Mouse (Mus musculus): Measurements from ENCODE around the gene Unc79. TPM values are rescaled to one million over a fixed set of nuclear protein-coding genes. Genes with fewer than 3 reads are reported as not detected.

Gene Unc79
- total and polyA plus RNA-seq, 2 experiments from 2014 or later, result 0.07 TPM; not detected in 1

DNA sequence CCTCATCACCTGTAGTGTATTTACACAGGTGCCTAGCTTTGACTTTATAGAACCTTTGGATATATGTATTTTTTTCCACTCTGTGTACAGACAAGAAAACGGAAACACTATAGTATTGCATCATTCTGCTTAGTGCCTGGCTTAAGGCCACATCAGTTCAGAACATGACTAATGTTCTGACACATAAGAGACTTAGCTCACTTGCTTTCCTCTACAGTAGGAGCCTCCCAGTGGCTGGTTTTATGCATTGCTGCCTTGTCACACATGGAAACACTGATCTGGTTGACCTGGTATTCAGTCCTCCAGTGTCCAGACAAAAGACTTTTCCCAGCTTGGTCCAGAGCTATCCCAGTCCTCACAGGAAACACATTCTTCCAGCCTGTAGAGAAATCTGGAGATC lies 150.5 kb downstream of the Unc79 start:
- no peaks in the 10 kb centered on the region for H3K9me3 ChIP-seq (replicated peaks; ENCODE audit: control insufficient read depth, low read length)
- ATAC-seq (ENCODE audit: insufficient read depth, low read depth) (peak; percentile 80; the same call in 1 of the 2 replicates), DNase-seq (ENCODE audit: low spot score) (peak; percentile 49)
- H3K9ac ChIP-seq (replicated peaks; ENCODE audit: low read depth, low read length), result no peak overlapping the region
- H3K4me1 ChIP-seq (ENCODE audit: control insufficient read depth, insufficient read depth), result no peaks in the 10 kb centered on the region
- no peaks in the 10 kb centered on the region for H3K27me3 ChIP-seq (ENCODE audit: control insufficient read depth, insufficient read depth, low read length)
- TF ChIP-seq EP300 (IDR thresholded peaks at IDR 0.05; ENCODE audit: low read depth) (no peak), CTCF (IDR thresholded peaks at IDR 0.05; ENCODE audit: low read depth) (peak; percentile 48)
- 54% methylated on average over 1 of the region's 1 CpGs for WGBS
- no peak overlapping the region for H3K27ac ChIP-seq (ENCODE audit: low read depth)
- no peak overlapping the region for H3K4me3 ChIP-seq (ENCODE audit: low read depth, low read length)
- no peaks in the 10 kb centered on the region for H3K36me3 ChIP-seq (replicated peaks; ENCODE audit: control insufficient read depth, insufficient read depth, low read length)
- H3K4me2 ChIP-seq (ENCODE audit: low read depth, low read length), result no peak overlapping the region

DNA sequence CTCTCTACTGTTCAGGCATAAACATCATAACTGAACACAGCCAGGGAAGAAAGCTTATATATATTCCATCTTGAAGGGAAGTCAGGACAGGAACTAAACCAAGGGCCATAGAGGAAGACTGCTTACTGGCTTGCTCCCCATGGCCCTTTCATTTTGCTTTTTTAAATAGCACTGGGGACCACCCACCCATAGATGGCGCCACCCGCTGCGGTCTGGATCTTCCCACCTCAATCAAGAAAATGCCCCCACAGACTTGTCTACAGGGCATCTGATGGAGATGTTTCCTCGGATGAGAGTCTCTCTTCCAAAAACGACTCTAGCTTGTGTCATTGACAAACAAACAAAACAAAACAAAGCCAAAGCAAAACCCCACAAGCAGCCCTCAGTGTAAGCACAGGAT lies 151.4 kb downstream of the Unc79 start:
- no peak overlapping the region for H3K4me3 ChIP-seq (ENCODE audit: low read depth, low read length)
- no peak overlapping the region for H3K27ac ChIP-seq (ENCODE audit: low read depth)
- no peak overlapping the region for H3K9ac ChIP-seq (replicated peaks; ENCODE audit: low read depth, low read length)
- no peaks in the 10 kb centered on the region for H3K36me3 ChIP-seq (replicated peaks; ENCODE audit: control insufficient read depth, insufficient read depth, low read length)
- TF ChIP-seq CTCF (IDR thresholded peaks at IDR 0.05; ENCODE audit: low read depth) (peak; percentile 14; the same call in 1 of the 2 replicates), EP300 (IDR thresholded peaks at IDR 0.05; ENCODE audit: low read depth) (no peak)
- ATAC-seq (ENCODE audit: insufficient read depth, low read depth), result no peak
- DNase-seq (ENCODE audit: low spot score), result no peak
- H3K4me1 ChIP-seq (ENCODE audit: control insufficient read depth, insufficient read depth), result no peaks in the 10 kb centered on the region
- no peaks in the 10 kb centered on the region for H3K27me3 ChIP-seq (ENCODE audit: control insufficient read depth, insufficient read depth, low read length)
- no peaks in the 10 kb centered on the region for H3K9me3 ChIP-seq (replicated peaks; ENCODE audit: control insufficient read depth, low read length)
- WGBS, result 62% methylated on average over 5 of the region's 5 CpGs
- H3K4me2 ChIP-seq (ENCODE audit: low read depth, low read length), result no peak overlapping the region

DNA sequence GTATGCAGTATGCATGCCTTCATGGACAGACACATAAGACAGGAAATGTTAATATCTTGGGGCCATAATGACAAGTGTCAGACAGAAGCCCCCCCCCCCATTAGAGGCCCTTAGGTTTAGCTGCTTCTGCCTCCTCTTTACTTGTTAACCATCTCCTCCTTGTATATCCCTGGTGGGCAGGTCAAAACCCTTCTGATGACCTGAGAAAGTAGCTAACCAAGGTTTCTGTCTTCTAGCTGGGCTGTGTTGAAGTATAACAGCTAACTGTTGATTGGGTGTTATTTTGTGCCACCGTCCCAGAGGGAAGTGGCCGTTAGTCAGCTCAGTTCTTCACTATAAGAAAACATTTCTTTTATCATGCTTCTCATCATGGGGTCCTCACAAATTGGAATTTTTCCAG lies 154.4 kb downstream of the Unc79 start:
- TF ChIP-seq EP300 (IDR thresholded peaks at IDR 0.05; ENCODE audit: low read depth) (no peak), CTCF (IDR thresholded peaks at IDR 0.05; ENCODE audit: low read depth) (no peak)
- no peak for DNase-seq (ENCODE audit: low spot score)
- Histone ChIP-seq H3K36me3 (replicated peaks; ENCODE audit: control insufficient read depth, insufficient read depth, low read length) (no peaks in the 10 kb centered on the region), H3K9ac (replicated peaks; ENCODE audit: low read depth, low read length) (no peak overlapping the region), H3K4me2 (ENCODE audit: low read depth, low read length) (no peak overlapping the region), H3K27me3 (ENCODE audit: control insufficient read depth, insufficient read depth, low read length) (no peaks in the 10 kb centered on the region), H3K4me1 (ENCODE audit: control insufficient read depth, insufficient read depth) (no peaks in the 10 kb centered on the region), H3K9me3 (replicated peaks; ENCODE audit: control insufficient read depth, low read length) (no peaks in the 10 kb centered on the region), H3K27ac (ENCODE audit: low read depth) (no peak overlapping the region), H3K4me3 (ENCODE audit: low read depth, low read length) (no peak overlapping the region)
- WGBS, result 46% methylated on average over 2 of the region's 2 CpGs
- no peak for ATAC-seq (ENCODE audit: insufficient read depth, low read depth)

DNA sequence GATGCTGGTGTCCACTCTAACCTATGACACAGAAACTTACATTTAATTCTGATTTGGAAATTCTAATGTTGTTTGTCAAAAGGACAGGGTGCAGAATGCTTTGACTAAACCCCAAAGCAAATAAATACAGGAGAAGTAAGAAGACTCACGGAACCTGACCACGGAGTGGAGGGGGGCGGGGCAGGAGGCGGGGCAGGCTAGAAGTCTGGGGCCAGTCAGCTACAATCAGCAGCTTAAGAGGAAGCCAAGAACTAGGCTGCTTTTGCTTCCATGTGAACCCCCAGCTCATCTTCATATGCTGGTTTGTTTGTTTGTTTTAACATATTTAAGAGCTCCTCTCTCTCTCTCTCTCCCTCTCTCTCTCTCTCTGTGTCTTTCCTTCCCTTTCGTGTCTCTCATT lies 154.9 kb downstream of the Unc79 start:
- H3K4me3 ChIP-seq (ENCODE audit: low read depth, low read length), result no peak overlapping the region

DNA sequence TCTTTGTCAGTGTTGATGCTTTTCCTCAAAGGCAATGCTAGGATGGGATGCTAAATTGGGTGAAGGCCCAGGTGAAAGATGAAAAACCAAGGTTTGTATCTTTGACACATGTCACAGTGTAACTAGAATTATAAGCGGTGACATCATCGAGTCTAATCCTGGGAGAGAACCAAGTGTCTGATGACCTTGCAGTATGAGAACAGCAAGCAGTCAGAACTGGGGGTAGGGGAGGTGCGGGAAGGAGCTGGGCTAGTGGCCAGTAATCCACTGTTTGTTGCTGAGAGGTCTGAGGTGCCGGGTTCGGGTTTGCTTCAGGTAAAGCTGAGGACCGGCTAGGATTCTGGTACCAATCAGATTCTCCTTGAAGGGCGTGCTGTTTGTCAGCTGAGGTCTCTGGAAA lies 160.6 kb downstream of the Unc79 start:
- DNase-seq (ENCODE audit: low spot score), result no peak
- 60% methylated on average over 7 of the region's 7 CpGs for WGBS
- TF ChIP-seq CTCF (IDR thresholded peaks at IDR 0.05; ENCODE audit: low read depth) (no peak), EP300 (IDR thresholded peaks at IDR 0.05; ENCODE audit: low read depth) (no peak)
- Histone ChIP-seq H3K4me1 (ENCODE audit: control insufficient read depth, insufficient read depth) (no peaks in the 10 kb centered on the region), H3K36me3 (replicated peaks; ENCODE audit: control insufficient read depth, insufficient read depth, low read length) (no peaks in the 10 kb centered on the region), H3K9ac (replicated peaks; ENCODE audit: low read depth, low read length) (no peak overlapping the region), H3K4me2 (ENCODE audit: low read depth, low read length) (no peak overlapping the region), H3K4me3 (ENCODE audit: low read depth, low read length) (no peak overlapping the region), H3K27ac (ENCODE audit: low read depth) (no peak overlapping the region), H3K9me3 (replicated peaks; ENCODE audit: control insufficient read depth, low read length) (no peaks in the 10 kb centered on the region), H3K27me3 (ENCODE audit: control insufficient read depth, insufficient read depth, low read length) (no peaks in the 10 kb centered on the region)
- ATAC-seq (ENCODE audit: insufficient read depth, low read depth), result no peak

More for the DNA sequence above, 154.9 kb downstream of the Unc79 start:
- no peaks in the 10 kb centered on the region for H3K9me3 ChIP-seq (replicated peaks; ENCODE audit: control insufficient read depth, low read length)
- TF ChIP-seq CTCF (IDR thresholded peaks at IDR 0.05; ENCODE audit: low read depth) (no peak), EP300 (IDR thresholded peaks at IDR 0.05; ENCODE audit: low read depth) (no peak)
- DNase-seq (ENCODE audit: low spot score) (no peak), ATAC-seq (ENCODE audit: insufficient read depth, low read depth) (no peak)
- no peaks in the 10 kb centered on the region for H3K4me1 ChIP-seq (ENCODE audit: control insufficient read depth, insufficient read depth)
- 17% methylated on average over 5 of the region's 5 CpGs for WGBS
- H3K27me3 ChIP-seq (ENCODE audit: control insufficient read depth, insufficient read depth, low read length), result no peaks in the 10 kb centered on the region
- no peak overlapping the region for H3K9ac ChIP-seq (replicated peaks; ENCODE audit: low read depth, low read length)
- H3K4me2 ChIP-seq (ENCODE audit: low read depth, low read length), result no peak overlapping the region
- H3K36me3 ChIP-seq (replicated peaks; ENCODE audit: control insufficient read depth, insufficient read depth, low read length), result no peaks in the 10 kb centered on the region
- H3K27ac ChIP-seq (ENCODE audit: low read depth), result no peak overlapping the region

DNA sequence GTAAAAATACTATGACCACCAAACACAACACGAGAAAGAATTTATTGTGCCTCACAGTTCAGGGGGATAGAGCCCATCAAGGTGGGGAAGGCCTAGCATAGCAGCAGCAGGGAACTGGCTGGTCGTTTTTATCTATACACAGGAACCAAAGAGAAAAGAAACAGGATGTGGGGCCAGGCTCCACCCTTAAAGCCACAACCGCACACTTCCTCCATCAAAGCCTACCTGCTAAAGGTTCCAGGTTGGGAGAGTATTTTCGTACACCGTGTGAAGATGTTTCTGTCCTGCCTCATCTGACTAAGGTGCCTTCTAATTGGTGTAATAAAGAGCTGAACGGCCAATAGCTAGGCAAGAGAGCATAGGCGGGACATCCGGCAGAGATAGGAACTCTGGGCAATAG lies 168.0 kb downstream of the Unc79 start:
- no peak for DNase-seq (ENCODE audit: low spot score)

More for the DNA sequence above, 168.0 kb downstream of the Unc79 start:
- H3K27me3 ChIP-seq (ENCODE audit: control insufficient read depth, insufficient read depth, low read length), result no peaks in the 10 kb centered on the region
- no peaks in the 10 kb centered on the region for H3K4me1 ChIP-seq (ENCODE audit: control insufficient read depth, insufficient read depth)
- H3K4me2 ChIP-seq (ENCODE audit: low read depth, low read length), result no peak overlapping the region
- no peaks in the 10 kb centered on the region for H3K36me3 ChIP-seq (replicated peaks; ENCODE audit: control insufficient read depth, insufficient read depth, low read length)
- H3K9ac ChIP-seq (replicated peaks; ENCODE audit: low read depth, low read length), result no peak overlapping the region
- no peak overlapping the region for H3K4me3 ChIP-seq (ENCODE audit: low read depth, low read length)
- no peak for ATAC-seq (ENCODE audit: insufficient read depth, low read depth)
- no peaks in the 10 kb centered on the region for H3K9me3 ChIP-seq (replicated peaks; ENCODE audit: control insufficient read depth, low read length)
- WGBS, result 74% methylated on average over 8 of the region's 8 CpGs
- H3K27ac ChIP-seq (ENCODE audit: low read depth), result no peak overlapping the region
- TF ChIP-seq EP300 (IDR thresholded peaks at IDR 0.05; ENCODE audit: low read depth), result no peak
- no peak for TF ChIP-seq CTCF (IDR thresholded peaks at IDR 0.05; ENCODE audit: low read depth)
